Mouse (Mus musculus) hindbrain, embryonic 13.5 days (tissue): ENCODE data around the gene Treml1. TPM values are rescaled to one million over a fixed set of nuclear protein-coding genes. Genes with fewer than 3 reads are reported as not detected.

ENCODE experiments used
- ATAC-seq: fragments of 200-750 bp; cut with Nextera tagmentation; 2 replicates; pipeline ENCODE4 v1.8.0; 2017; ENCODE audit warnings: moderate TSS enrichment; ENCODE audit not compliant: low FRiP score
- H3K27ac ChIP-seq: fragments of 300-500 bp; sonication (generic); 2 replicates; pipeline ENCODE4 v1.5.1; 2015; ENCODE audit warnings: inconsistent platforms, mild to moderate bottlenecking, moderate library complexity
- H3K27me3 ChIP-seq: fragments of 300-500 bp; sonication (generic); 2 replicates; pipeline ENCODE4 v1.6.1; 2015; ENCODE audit warnings: mild to moderate bottlenecking, inconsistent platforms
- H3K36me3 ChIP-seq: fragments of 300-500 bp; sonication (generic); 2 replicates; pipeline ENCODE4 v1.6.1; 2015; ENCODE audit warnings: mild to moderate bottlenecking, inconsistent platforms
- H3K4me1 ChIP-seq: fragments of 300-500 bp; sonication (generic); replicated peaks from 2 replicates; pipeline ENCODE4 v1.6.1; 2015; ENCODE audit warnings: inconsistent platforms
- H3K4me2 ChIP-seq: fragments of 300-500 bp; sonication (generic); 2 replicates; pipeline ENCODE4 v1.6.1; 2015; ENCODE audit warnings: inconsistent platforms, mild to moderate bottlenecking, moderate library complexity
- H3K4me3 ChIP-seq: fragments of 300-500 bp; sonication (generic); 2 replicates; pipeline ENCODE4 v1.5.1; 2015; ENCODE audit warnings: mild to moderate bottlenecking, inconsistent platforms
- H3K9ac ChIP-seq: fragments of 300-500 bp; sonication (generic); 2 replicates; pipeline ENCODE4 v1.6.1; 2015; ENCODE audit warnings: mild to moderate bottlenecking, inconsistent platforms
- H3K9me3 ChIP-seq: fragments of 300-500 bp; sonication (generic); 2 replicates; pipeline ENCODE4 v1.6.1; 2016; ENCODE audit warnings: inconsistent platforms
- WGBS: fragments of 180-500 bp; shearing (Covaris S2); methylation state at CpG from one replicate; pipeline ENCODE4 v1.1.7; 2015; 5-methylcytosine and 5-hydroxymethylcytosine counted together
- polyA plus RNA-seq: library from polyadenylated mRNA; unstranded; fragments of >200 nt; fragmentation: Nextera tagmentation; extraction: Ambion mirVana; gene quantifications from 2 replicates; pipeline ENCODE4 v1.2.1, GENCODE M21; 2015

Gene Treml1
- polyA plus RNA-seq, 1 experiment from 2014 or later: 1.00 TPM

DNA sequence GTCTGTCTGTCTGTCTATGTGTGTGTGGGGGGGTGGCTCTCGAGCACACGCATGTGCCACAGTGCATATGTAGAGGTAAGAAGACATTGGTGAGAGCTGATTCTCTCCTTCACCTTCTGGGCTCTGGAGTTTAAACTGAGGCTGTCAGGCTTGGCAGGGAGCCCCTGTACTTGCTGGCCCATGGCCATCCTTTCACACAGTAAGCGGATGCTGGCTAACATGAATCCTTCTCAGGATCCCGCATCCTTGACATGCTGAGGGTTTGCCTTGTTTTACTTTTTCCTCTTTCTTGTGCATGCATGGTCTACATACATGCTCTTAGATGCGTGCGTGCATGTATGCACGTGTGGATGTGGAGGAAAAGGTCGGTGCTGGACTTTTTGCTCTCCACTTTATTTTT lies 3.2 kb downstream of the Treml1 start:
- H3K36me3 ChIP-seq: no peaks in the 10 kb centered on the region
- no peak for ATAC-seq

DNA sequence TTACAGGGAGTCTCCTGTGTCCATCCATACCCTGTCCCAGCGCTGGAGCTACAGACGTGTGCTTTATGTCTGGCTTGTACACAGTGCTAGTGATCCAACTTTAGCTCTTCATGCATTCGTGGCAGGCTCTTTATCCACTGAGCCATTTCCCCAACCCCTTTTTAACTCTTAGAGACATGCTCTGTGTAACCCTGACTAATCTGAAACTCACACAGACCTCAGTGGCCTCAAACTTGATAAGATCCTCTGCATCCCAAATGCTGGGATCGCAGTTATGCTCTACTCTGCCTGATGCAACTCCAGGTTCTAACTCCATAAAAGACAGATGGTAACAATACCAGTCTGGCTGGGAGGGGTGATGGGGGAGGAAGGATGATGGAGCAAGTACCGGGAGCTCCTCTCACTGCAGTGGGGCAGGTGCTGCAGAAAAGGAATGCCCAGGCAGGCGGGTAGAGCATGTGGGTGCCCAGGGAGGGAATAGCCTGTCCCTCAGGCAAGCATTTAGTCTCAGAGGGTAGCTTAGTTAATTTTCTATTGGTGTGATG lies 3.8 kb downstream of the Treml1 start:
- no peaks in the 10 kb centered on the region for H3K4me1 ChIP-seq
- H3K4me3 ChIP-seq: no peak overlapping the region
- H3K9me3 ChIP-seq: no peaks in the 10 kb centered on the region
- H3K27me3 ChIP-seq: no peaks in the 10 kb centered on the region
- no peak overlapping the region for H3K27ac ChIP-seq
- no peak overlapping the region for H3K9ac ChIP-seq
- no peak for ATAC-seq
- 79% methylated on average over 6 of the region's 6 CpGs for WGBS
- H3K36me3 ChIP-seq: no peaks in the 10 kb centered on the region
- no peak overlapping the region for H3K4me2 ChIP-seq

More for the DNA sequence above, 3.2 kb downstream of the Treml1 start:
- Histone ChIP-seq H3K4me3 (no peak overlapping the region), H3K9me3 (no peaks in the 10 kb centered on the region), H3K4me2 (no peak overlapping the region), H3K27ac (no peak overlapping the region), H3K27me3 (no peaks in the 10 kb centered on the region), H3K4me1 (no peaks in the 10 kb centered on the region), H3K9ac (no peak overlapping the region)
- WGBS: 90% methylated on average over 8 of the region's 8 CpGs

DNA sequence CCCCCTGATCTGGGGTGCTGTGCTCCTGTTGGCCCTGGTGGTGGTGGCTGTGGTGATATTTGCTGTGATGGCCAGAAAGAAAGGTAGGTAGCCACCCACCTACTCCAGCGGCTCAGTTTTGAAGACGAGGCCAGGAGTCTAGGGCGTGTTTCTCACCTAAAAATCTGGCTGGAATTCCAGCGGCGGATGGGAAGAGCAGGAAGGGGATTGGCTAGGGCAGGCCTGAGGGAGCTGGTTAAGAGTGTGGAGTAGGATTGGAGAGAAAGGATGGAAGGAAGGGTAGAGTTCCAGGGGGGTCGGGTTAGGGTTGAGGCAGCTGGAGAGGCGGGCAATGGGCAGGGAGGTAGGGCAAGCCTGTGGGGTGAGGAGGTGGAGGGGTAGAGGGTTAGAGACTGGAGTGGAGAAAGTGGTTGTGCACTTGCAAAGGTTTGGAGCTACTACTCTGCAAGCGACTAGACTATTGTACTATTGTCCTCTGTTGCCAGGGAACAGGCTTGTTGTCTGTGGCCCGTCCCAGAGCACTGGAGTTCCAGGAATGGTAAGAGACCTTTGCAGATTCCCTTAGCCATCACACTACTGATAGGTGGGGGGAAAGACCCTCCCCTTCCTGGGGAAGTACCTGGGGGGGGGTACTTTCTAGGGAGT lies 5.9 kb downstream of the Treml1 start:
- Histone ChIP-seq H3K27ac (no peak overlapping the region), H3K27me3 (no peaks in the 10 kb centered on the region), H3K4me2 (no peak overlapping the region), H3K4me3 (no peak overlapping the region), H3K9ac (no peak overlapping the region), H3K36me3 (no peaks in the 10 kb centered on the region), H3K4me1 (no peaks in the 10 kb centered on the region), H3K9me3 (no peaks in the 10 kb centered on the region)
- 71% methylated on average over 9 of the region's 9 CpGs for WGBS
- ATAC-seq: no peak

DNA sequence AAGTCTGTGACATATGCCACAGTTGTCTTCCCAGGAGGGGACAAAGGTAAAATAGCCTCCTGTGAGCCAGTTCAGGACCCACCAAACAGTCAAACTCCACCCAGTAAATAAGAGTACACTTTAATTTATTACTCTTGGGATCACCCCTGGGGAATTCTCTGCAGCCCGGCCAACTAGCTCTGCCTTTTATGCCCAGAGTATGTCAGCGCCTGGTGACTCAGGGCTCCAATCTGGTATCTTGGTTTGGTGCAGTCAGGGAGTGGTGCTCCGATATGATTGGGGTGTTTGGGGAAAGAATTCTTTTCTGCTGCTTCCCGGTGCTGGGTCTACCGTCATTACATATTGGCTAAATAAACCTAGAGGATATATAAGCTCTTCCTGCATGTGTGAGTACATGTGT lies 7.1 kb downstream of the Treml1 start:
- no peak overlapping the region for H3K4me2 ChIP-seq
- WGBS: 89% methylated on average over 5 of the region's 5 CpGs
- H3K9ac ChIP-seq: no peak overlapping the region
- ATAC-seq: no peak
- H3K9me3 ChIP-seq: no peaks in the 10 kb centered on the region
- no peaks in the 10 kb centered on the region for H3K36me3 ChIP-seq
- H3K27ac ChIP-seq: no peak overlapping the region
- H3K27me3 ChIP-seq: no peaks in the 10 kb centered on the region
- no peaks in the 10 kb centered on the region for H3K4me1 ChIP-seq
- H3K4me3 ChIP-seq: no peak overlapping the region

DNA sequence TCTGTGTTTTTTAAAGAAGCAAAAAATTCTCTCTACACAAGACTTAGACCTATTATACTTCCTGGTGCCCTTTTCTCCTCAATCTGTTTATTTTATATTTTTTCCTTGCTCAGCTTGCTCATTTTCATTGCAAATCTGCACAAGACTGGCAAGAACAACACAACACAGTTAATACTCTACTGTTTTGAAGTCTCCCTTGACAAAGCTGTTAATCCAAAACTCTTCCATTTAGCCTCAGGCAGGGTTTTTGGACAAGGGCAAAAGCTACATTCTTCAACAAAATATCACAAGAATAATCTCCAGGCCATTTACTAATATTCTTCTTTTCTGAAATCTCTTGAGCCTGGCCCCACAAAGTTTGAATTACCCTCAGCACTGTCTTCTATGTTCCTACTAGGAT lies 11.9 kb downstream of the Treml1 start:
- H3K4me2 ChIP-seq: no peak overlapping the region
- H3K4me3 ChIP-seq: no peak overlapping the region
- H3K4me1 ChIP-seq: no peaks in the 10 kb centered on the region
- no peak overlapping the region for H3K9ac ChIP-seq
- ATAC-seq: no peak
- H3K36me3 ChIP-seq: no peaks in the 10 kb centered on the region
- H3K27ac ChIP-seq: no peak overlapping the region
- no peaks in the 10 kb centered on the region for H3K9me3 ChIP-seq
- H3K27me3 ChIP-seq: no peaks in the 10 kb centered on the region

DNA sequence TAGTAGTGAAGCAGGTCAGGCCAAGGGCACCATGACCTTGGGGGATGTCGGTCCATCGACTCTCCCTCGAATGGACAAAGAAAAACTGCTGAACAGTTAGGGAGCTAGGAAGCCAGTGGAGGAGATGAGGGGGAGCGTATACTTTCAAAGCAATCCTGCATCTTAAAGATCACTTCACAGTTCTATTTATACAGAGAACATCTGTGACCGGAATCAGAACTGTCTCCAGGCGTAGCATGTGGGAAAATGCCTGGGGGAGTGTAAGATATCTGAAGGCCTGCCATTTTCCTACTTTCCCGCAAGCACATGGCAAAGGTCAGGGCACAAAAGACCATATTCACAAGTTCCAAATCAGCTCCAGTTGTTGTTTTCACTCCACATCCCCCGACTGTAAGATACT lies 13.3 kb downstream of the Treml1 start:
- no peak overlapping the region for H3K4me2 ChIP-seq
- H3K9me3 ChIP-seq: no peaks in the 10 kb centered on the region
- H3K27ac ChIP-seq: no peak overlapping the region
- H3K4me3 ChIP-seq: no peak overlapping the region
- ATAC-seq: no peak
- H3K36me3 ChIP-seq: no peaks in the 10 kb centered on the region
- H3K4me1 ChIP-seq: no peaks in the 10 kb centered on the region
- H3K9ac ChIP-seq: no peak overlapping the region
- no peaks in the 10 kb centered on the region for H3K27me3 ChIP-seq
- WGBS: 80% methylated on average over 8 of the region's 8 CpGs

DNA sequence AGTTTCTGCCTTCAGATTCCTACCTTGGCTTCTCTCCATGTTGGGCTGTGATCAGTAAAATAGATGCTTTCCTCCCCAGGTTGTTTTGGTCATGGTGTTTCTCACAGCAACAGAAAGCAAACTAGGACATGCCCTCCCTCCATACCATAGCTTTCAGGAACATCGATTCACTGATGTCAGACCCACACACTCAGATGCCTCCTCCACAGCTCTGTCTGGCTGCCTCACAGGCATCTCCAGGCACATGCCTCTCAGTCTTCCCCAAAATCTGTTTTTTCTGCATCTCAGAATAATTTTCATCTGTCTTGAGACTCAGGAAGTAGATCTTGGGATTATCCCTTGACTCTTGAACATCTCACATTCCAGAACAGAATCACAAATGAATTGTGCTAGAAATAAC lies 16.4 kb downstream of the Treml1 start:
- Histone ChIP-seq H3K4me1 (no peaks in the 10 kb centered on the region), H3K27ac (no peak overlapping the region), H3K36me3 (no peaks in the 10 kb centered on the region), H3K9me3 (no peaks in the 10 kb centered on the region), H3K9ac (no peak overlapping the region), H3K4me3 (no peak overlapping the region), H3K27me3 (no peaks in the 10 kb centered on the region), H3K4me2 (no peak overlapping the region)
- WGBS: 94% methylated on average over 1 of the region's 1 CpGs
- ATAC-seq: no peak

DNA sequence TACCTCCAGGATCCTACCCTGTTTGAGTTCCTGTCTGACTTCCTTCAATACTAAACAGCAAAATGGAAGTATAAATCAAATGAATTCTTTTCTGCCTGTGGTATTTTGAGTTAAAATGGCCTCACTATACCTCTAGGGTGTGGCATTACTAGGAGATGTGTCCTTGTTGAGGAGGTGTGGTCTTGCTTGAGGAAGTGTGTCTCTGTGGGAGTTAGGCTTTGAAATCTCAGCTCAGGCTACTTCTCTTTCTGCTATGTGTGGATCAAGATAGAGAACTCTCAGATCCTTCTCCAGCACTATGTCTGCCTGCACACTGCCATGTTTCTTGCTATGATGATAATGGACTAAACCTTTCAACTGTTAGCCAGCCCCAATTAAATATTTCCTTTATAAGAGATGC lies 19.3 kb downstream of the Treml1 start:
- Histone ChIP-seq H3K36me3 (no peaks in the 10 kb centered on the region), H3K27me3 (no peaks in the 10 kb centered on the region), H3K4me1 (no peaks in the 10 kb centered on the region), H3K9ac (no peak overlapping the region), H3K4me2 (no peak overlapping the region), H3K4me3 (no peak overlapping the region), H3K9me3 (no peaks in the 10 kb centered on the region), H3K27ac (no peak overlapping the region)
- ATAC-seq: no peak

DNA sequence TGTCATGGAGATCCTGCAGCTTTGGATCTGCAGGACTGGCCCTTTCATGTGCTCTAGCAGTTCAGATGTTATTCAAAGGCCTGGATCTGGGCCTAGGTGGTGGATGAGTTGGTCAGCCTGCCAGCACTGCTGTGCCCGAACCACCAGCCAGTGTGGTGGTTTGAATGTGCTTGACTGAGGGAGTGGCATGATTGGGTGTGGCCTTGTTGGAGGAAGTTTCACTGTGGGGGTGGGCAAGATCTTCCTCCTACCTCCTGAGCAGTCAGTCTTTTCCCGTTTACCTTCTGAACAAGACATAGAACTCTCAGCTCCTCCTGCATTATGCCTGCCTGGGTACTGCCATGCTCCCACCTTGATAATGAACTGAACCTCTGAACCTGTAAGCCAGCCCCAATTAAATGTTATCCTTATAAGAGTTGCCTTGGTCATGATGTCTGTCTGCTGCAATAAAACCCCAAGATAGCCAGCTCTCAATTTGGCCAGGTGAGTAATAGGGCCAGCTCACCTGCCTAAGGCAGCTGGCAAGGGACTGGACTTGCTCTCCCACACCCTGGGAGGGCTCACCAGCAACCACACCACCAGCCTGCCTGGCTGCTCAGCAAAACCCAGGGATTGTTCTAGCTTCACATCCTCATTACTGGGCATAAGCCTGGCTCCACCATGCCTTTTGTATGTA lies 26.2 kb downstream of the Treml1 start:
- H3K4me3 ChIP-seq: no peak overlapping the region
- 76% methylated on average over 2 of the region's 2 CpGs for WGBS
- no peaks in the 10 kb centered on the region for H3K9me3 ChIP-seq
- H3K9ac ChIP-seq: no peak overlapping the region
- no peak overlapping the region for H3K27ac ChIP-seq
- H3K4me2 ChIP-seq: no peak overlapping the region
- peaks cover 52% of the 10 kb centered on the region for H3K36me3 ChIP-seq
- ATAC-seq: no peak
- no peaks in the 10 kb centered on the region for H3K27me3 ChIP-seq
- no peaks in the 10 kb centered on the region for H3K4me1 ChIP-seq

DNA sequence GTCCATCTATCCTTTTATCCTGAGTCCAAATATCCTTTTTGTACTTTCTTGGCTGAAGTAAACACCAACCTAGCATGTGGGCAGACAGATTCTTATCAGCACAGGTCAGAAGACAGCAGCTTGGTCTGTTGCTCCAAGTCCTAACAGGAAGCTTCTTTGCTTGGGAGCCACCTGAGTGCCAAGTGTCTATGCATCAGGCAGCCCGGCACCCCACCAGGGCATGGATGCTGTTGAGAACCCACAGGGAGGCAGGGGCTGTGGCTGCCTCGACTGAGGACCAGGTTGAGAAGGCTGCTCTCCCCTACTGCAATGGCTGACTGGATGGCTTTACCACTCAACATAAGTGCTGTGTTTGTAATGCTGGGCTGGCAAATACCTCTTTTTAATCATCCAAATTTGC lies 28.9 kb downstream of the Treml1 start:
- no peaks in the 10 kb centered on the region for H3K27me3 ChIP-seq
- no peaks in the 10 kb centered on the region for H3K9me3 ChIP-seq
- WGBS: 92% methylated on average over 2 of the region's 2 CpGs
- H3K27ac ChIP-seq: no peak overlapping the region
- H3K9ac ChIP-seq: no peak overlapping the region
- H3K4me3 ChIP-seq: no peak overlapping the region
- ATAC-seq: no peak
- peaks cover 80% of the 10 kb centered on the region for H3K36me3 ChIP-seq
- H3K4me1 ChIP-seq: no peaks in the 10 kb centered on the region
- no peak overlapping the region for H3K4me2 ChIP-seq

DNA sequence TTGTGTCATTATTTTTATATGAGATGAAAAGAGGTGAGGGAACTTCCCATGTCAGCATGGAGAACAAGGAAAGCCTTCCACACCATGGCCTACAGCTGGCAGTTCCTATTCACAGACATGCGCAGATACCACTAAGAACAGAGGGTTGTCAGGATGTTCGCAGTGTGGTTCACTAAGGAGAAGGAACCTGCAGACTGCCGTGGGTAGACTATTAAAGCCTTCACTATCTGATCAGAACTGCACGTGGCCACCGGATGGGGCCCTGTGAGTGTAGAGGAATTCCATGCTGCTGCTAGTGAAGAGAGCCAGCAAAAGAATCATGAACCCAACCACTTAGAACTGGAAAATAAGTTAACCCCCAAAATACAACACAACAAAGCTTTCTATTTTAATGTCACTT lies 29.7 kb downstream of the Treml1 start:
- 95% methylated on average over 5 of the region's 5 CpGs for whole genome bisulfite sequencing
- Histone ChIP-seq H3K4me3 (no peak overlapping the region), H3K9ac (no peak overlapping the region), H3K27me3 (no peaks in the 10 kb centered on the region), H3K9me3 (no peaks in the 10 kb centered on the region), H3K27ac (no peak overlapping the region), H3K4me1 (no peaks in the 10 kb centered on the region), H3K4me2 (no peak overlapping the region), H3K36me3 (peaks cover 87% of the 10 kb centered on the region)
- ATAC-seq: no peak

DNA sequence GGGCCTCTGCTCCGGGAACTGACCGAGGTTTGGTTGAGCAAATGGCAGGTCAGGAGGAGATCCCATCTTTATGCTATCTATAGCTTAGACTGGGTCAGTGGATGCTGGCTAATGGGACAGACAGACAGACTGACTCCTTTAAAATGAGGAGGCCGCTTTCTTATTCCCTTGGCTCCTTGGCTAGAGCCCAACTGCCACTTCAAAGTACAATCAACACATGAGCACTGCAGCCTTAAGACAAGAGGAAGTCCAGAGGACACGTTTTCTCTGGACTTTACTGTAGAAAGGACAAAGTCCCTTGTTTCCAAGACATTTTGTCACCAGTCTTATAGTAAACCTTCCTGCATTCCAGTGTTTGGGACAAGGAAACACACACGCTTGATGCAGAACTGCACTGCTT lies 31.7 kb downstream of the Treml1 start:
- no peak for ATAC-seq
- Histone ChIP-seq H3K4me3 (no peak overlapping the region), H3K4me2 (no peak overlapping the region), H3K27me3 (no peaks in the 10 kb centered on the region), H3K36me3 (peaks cover 93% of the 10 kb centered on the region), H3K27ac (no peak overlapping the region), H3K9me3 (no peaks in the 10 kb centered on the region), H3K4me1 (no peaks in the 10 kb centered on the region), H3K9ac (no peak overlapping the region)
- 89% methylated on average over 5 of the region's 5 CpGs for WGBS

DNA sequence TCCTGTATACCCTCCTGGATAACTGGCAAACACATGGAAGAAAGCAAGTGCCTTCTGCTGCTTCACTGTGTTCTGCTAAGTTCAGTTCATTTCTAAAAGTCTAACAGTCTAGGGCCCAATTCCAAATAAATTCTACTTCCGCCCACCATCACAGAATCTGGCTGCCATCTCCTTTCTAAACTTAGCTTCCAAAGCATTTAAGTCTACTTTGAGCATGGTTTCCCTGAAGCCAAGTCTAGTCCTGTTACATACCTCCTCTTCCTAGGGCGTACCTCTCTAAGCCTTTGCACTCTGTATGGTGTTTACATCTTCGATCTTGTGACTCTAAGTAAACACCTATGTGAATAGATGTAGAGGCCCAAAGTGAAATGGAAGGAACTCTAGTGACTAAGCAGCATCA lies 32.9 kb downstream of the Treml1 start:
- Histone ChIP-seq H3K4me1 (no peaks in the 10 kb centered on the region), H3K9me3 (no peaks in the 10 kb centered on the region), H3K27me3 (no peaks in the 10 kb centered on the region), H3K36me3 (peaks cover 92% of the 10 kb centered on the region), H3K4me3 (no peak overlapping the region), H3K27ac (no peak overlapping the region), H3K4me2 (no peak overlapping the region), H3K9ac (no peak overlapping the region)
- no peak for ATAC-seq
- WGBS: 95% methylated on average over 3 of the region's 3 CpGs
